Mouse (Mus musculus): Measurements from ENCODE around the gene Atp6v0e2.
A peak's percentile ranks its signal among the peaks of the same experiment; 100 is the strongest.

Atp6v0e2 gene

DNA sequence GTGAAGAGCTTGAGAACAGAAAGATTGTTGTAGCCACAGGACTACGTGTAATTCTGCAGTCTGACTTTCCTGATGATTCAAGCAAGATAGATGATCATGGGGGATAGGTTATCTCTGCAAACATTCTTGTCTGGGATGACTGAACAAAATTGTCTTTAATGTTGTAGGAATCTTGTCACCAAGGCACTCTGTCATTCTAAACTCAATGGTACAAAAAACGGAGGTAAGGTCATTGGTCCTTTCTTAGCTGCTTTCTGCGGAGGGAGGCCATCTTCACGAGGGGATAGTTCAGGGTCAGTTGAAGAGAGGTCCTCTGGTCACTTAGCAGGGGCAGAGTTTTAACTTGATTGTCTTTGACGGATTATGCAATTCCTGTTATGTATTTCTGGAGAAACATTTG, 41.3 kb downstream of the Atp6v0e2 start:
- no peak for DNase-seq

DNA sequence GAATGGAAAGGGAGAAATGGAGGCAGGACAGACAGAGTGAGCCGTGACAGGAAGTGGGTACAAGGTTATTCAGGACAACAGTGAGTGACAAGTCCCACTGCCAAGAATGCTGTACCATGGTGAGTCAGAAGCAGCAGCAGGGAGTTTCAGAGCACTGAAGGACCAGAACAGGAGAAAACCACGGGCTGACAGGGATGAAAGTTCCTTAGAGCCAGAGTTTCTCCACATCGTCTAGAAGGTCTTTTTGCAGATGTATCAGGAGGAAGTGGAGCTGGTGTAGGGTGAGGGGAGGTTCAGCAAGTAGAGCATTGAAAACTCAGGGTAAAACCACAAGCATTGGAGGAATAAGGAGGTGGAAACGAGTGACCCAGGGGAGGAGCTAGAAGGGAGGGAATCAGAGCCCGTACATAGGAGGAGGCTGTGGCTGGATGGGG, 41.8 kb downstream of the Atp6v0e2 start:
- DNase-seq = peak; percentile 38 to 51

DNA sequence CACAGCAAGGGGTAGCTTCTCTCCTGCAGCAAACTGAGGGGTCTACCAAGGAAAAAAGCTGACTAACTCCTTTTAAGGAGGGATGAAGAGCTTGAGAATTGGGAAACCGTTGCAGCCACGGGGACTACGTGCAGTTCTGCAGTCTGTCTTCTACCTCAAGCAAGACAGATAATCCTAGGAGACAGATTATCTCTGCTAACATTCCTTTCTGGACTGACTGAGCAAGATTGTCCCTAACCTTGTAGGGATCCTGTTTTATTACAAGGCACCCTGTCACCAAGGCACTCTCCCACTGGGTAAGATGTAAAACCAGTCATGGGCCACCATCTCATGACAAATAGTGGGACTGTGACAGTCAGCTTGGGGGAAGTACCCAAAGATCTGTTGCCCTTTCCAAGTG, 43.8 kb downstream of the Atp6v0e2 start:
- DNase-seq = no peak

DNA sequence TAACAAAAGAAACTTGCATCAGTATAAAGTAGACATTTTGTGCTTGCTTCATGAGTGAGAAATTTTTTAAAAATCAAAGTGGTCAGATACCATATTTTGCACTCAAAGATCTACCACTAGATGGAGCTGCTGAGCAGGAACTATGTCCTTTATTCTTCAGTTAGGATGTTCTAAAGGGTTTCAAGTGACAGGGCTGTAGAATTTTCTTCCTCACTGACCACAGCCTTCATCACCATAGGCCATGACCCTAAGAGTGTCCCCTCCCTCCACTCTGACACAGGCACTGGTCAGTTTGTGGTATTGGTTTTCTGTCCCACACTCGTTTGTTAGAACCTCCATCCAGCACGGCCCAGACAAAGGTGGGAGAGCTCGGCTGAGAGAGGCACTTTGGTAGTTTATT, 44.6 kb downstream of the Atp6v0e2 start:
- DNase-seq = peak in 1 of 2 experiments; percentile 27

GRCm38 (mm10) chr6:48589194-48589750, 51.9 kb downstream of the Atp6v0e2 start, which contains the start of gene Gm45021:
Gene Gm45021, plus strand, starts transcription at chr6:48589610.
- DNase-seq = no peak

Measured in lung, adult 18-20 months (tissue).